Mouse (Mus musculus) forebrain, embryonic 16.5 days (tissue): ENCODE results near the gene Gas2l1. TPM values are rescaled to one million over a fixed set of nuclear protein-coding genes. Genes with fewer than 3 reads are reported as not detected.
A peak's percentile ranks its signal among the peaks of the same experiment; 100 is the strongest.

Experiments
- ATAC-seq: fragments of 200-750 bp; cut with Nextera tagmentation; 2 replicates; pipeline ENCODE4 v1.8.0; 2017; ENCODE audit warnings: mild to moderate bottlenecking, moderate library complexity
- H3K27ac ChIP-seq: fragments of 300-500 bp; sonication (generic); 2 replicates; pipeline ENCODE4 v1.5.1; 2014; ENCODE audit warnings: low read length, control low read depth
- H3K27me3 ChIP-seq: fragments of 300-500 bp; sonication (generic); replicated peaks from 2 replicates; pipeline ENCODE4 v1.6.1; 2014; ENCODE audit warnings: low read length; ENCODE audit not compliant: control insufficient read depth, insufficient read depth
- H3K36me3 ChIP-seq: fragments of 300-500 bp; sonication (generic); 2 replicates; pipeline ENCODE4 v1.6.1; 2014; ENCODE audit not compliant: control insufficient read depth, insufficient read depth
- H3K4me1 ChIP-seq: fragments of 300-500 bp; sonication (generic); replicated peaks from 2 replicates; pipeline ENCODE4 v1.6.1; 2014; ENCODE audit warnings: low read length; ENCODE audit not compliant: control insufficient read depth, insufficient read depth
- H3K4me2 ChIP-seq: fragments of 300-500 bp; sonication (generic); 2 replicates; pipeline ENCODE4 v1.6.1; 2014; ENCODE audit warnings: mild to moderate bottlenecking, low read length, control low read depth
- H3K4me3 ChIP-seq: fragments of 300-500 bp; sonication (generic); replicated peaks from 2 replicates; pipeline ENCODE4 v1.5.1; 2014; ENCODE audit warnings: mild to moderate bottlenecking, low read length, control low read depth
- H3K9ac ChIP-seq: fragments of 300-500 bp; sonication (generic); replicated peaks from 2 replicates; pipeline ENCODE4 v1.6.1; 2014; ENCODE audit warnings: low read depth, low read length, control low read depth
- H3K9me3 ChIP-seq: fragments of 300-500 bp; sonication (generic); 2 replicates; pipeline ENCODE4 v1.6.1; 2016; ENCODE audit warnings: low read length; ENCODE audit not compliant: control insufficient read depth
- WGBS: fragments of 180-500 bp; shearing (Covaris S2); extraction: QIAGEN DNeasy Blood & Tissue Kit; methylation state at CpG from one replicate; pipeline ENCODE4 v1.1.7; 2014; 5-methylcytosine and 5-hydroxymethylcytosine counted together
- polyA plus RNA-seq: library from polyadenylated mRNA; unstranded; fragments of >200 nt; fragmentation: Nextera tagmentation; extraction: Ambion mirVana; gene quantifications from 2 replicates; pipeline ENCODE4 v1.2.1, GENCODE M21; 2015

The Gas2l1 gene
- polyA plus RNA-seq, 1 experiment from 2014 or later = 18.4 TPM

- Histone ChIP-seq H3K27ac (no peak overlapping the region), H3K4me3 (no peak overlapping the region)
- 83% methylated on average over 9 of the region's 9 CpGs for WGBS
Observed at GRCm38 (mm10) chr11:5068126-5068971, 3.2 kb upstream of the Gas2l1 start.

DNA sequence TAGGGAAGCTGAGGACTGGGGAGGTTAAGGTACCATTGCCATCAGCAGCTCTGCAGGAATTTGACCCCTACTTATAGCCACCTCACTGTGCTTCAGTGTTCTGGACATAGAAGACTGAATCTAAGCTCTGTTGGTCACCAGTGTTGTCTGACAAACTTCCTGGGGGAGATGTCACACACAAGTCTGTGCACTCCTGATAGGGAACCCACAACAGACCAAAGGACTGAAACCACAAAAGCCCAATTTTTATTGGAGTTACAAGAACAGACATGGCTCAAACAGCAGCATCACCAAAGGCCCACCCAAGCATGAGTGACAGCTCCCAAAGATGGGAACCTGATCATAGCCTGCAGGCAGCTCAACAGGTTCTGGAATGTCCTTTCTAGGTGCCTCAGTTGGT is 1.9 kb upstream of the Gas2l1 start:
- Histone ChIP-seq H3K9ac (no peak overlapping the region), H3K27me3 (peaks cover 18% of the 10 kb centered on the region)

More at GRCm38 (mm10) chr11:5068126-5068971, 3.2 kb upstream of the Gas2l1 start:
- Histone ChIP-seq H3K36me3 (peaks cover 39% of the 10 kb centered on the region), H3K4me1 (peaks cover 19% of the 10 kb centered on the region), H3K27me3 (peaks cover 6% of the 10 kb centered on the region; the same call in 1 of the 2 replicates), H3K9ac (no peak overlapping the region), H3K9me3 (no peaks in the 10 kb centered on the region), H3K4me2 (no peak overlapping the region)
- ATAC-seq = no peak

DNA sequence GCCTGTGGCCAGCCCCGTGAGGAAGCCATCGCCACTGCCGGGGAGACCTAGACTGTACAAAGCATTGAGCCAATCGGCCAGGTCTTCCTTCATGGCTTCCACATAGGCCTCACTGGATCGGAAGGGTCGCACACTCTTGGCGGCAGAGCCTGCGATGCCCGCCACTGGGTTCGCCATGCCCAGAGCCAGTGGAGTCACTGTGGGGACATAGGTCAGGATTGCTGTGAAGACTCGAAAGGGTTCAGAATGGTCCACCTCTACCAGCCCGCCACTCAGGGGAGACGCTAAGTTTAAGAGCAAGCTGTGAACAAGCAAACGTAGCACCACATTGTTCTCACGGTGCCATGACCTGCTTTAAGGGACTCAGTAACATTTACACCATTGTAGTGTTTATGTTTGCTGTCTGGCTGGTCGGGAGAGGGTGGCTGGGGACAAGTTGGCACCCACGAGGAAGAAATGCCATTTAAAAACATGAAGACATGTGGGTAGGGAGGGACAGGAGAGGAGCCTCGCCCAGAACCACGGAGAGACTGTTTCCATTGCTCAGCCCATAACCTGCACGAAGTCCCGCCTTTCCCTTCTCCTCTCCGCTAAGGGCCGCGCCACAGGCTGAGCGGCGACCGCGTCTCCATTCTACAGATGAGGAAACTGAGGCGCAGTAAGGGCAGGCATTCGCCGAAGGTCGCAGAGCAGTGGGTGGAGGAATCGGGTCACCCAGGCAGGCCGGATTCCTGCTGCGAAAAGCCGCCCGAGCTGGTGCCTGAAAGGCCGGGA is 658 bp downstream of the Gas2l1 start:
- Histone ChIP-seq H3K27ac (no peak overlapping the region), H3K9ac (peak overlapping the region; percentile 85), H3K4me3 (peak overlapping the region; percentile 72), H3K36me3 (peaks cover 17% of the 10 kb centered on the region), H3K4me1 (peaks cover 44% of the 10 kb centered on the region), H3K27me3 (peaks cover 38% of the 10 kb centered on the region), H3K9me3 (no peaks in the 10 kb centered on the region), H3K4me2 (peak overlapping the region; percentile 96)
- 16% methylated on average over 37 of the region's 38 CpGs for WGBS
- ATAC-seq = 0 out of 2 replicates have a peak, but pooled peaks have one; percentile 16

More for the DNA sequence above, 1.9 kb upstream of the Gas2l1 start:
- H3K36me3 ChIP-seq = peaks cover 29% of the 10 kb centered on the region
- no peak for ATAC-seq
- no peaks in the 10 kb centered on the region for H3K9me3 ChIP-seq
- H3K4me3 ChIP-seq = no peak overlapping the region
- H3K4me1 ChIP-seq = peaks cover 32% of the 10 kb centered on the region
- no peak overlapping the region for H3K27ac ChIP-seq
- no peak overlapping the region for H3K4me2 ChIP-seq

- Histone ChIP-seq H3K4me2 (peak overlapping the region; percentile 96), H3K36me3 (peaks cover 10% of the 10 kb centered on the region), H3K4me3 (peak overlapping the region; percentile 72), H3K4me1 (peaks cover 44% of the 10 kb centered on the region), H3K27ac (no peak overlapping the region), H3K9me3 (no peaks in the 10 kb centered on the region), H3K9ac (no peak overlapping the region; the same call in 1 of the 2 replicates), H3K27me3 (peaks cover 46% of the 10 kb centered on the region)
- 56% methylated on average over 31 of the region's 31 CpGs for WGBS
- ATAC-seq = no peak
Observed at GRCm38 (mm10) chr11:5063561-5064281, 1.4 kb downstream of the Gas2l1 start.

DNA sequence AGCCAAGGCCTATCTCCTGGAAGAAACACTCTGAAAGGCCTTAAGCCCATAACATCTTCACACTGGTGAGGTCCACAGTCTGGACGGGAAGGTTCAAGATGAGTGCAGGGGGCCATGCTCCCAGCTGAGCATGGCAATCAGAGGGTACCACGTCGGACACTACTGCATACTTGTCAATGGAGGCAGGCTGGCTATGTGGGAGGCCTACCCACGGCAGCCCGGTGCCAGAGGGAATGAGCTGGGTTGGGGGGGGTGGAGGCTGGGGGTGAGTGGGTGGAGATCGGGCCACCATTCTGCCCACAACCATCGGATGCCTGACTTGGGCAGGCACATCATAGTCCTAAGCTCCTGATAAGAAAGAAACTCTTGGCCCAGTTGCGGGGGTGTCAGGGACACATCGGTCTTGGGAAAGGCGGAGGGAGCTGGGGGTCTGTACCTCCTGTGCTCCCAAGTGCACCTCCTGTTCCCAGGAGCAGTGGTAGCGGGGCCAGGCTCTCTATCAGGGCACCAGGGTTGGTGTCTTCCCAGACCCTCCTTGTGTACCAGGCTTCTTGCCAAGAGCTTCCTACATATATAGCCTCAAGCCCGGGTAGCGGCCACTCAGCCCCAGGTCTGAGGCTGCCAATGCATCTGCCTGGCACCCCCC is 2.1 kb downstream of the Gas2l1 start:
- WGBS = 62% methylated on average over 13 of the region's 13 CpGs
- H3K36me3 ChIP-seq = peaks cover 2% of the 10 kb centered on the region; the same call in 1 of the 2 replicates
- H3K4me3 ChIP-seq = no peak overlapping the region
- H3K9me3 ChIP-seq = no peaks in the 10 kb centered on the region
- H3K27me3 ChIP-seq = peaks cover 49% of the 10 kb centered on the region
- H3K4me2 ChIP-seq = no peak overlapping the region
- H3K4me1 ChIP-seq = peaks cover 49% of the 10 kb centered on the region
- H3K27ac ChIP-seq = no peak overlapping the region
- no peak for ATAC-seq
- H3K9ac ChIP-seq = no peak overlapping the region

GRCm38 (mm10) chr11:5062326-5062725 is 2.8 kb downstream of the Gas2l1 start:
- Histone ChIP-seq H3K4me3 (peak overlapping the region; percentile 37), H3K27me3 (peaks cover 55% of the 10 kb centered on the region), H3K9me3 (no peaks in the 10 kb centered on the region)

GRCm38 (mm10) chr11:5061413-5062139 is 3.6 kb downstream of the Gas2l1 start:
- Histone ChIP-seq H3K4me3 (peak overlapping the region; percentile 37), H3K27ac (no peak overlapping the region), H3K4me1 (peaks cover 56% of the 10 kb centered on the region), H3K9ac (peak overlapping the region; percentile 35), H3K9me3 (no peaks in the 10 kb centered on the region), H3K27me3 (peaks cover 61% of the 10 kb centered on the region), H3K4me2 (peak overlapping the region; percentile 70), H3K36me3 (no peaks in the 10 kb centered on the region)
- peak; percentile 13 for ATAC-seq
- WGBS = 2% methylated on average over 57 of the region's 62 CpGs

More at GRCm38 (mm10) chr11:5062326-5062725, 2.8 kb downstream of the Gas2l1 start:
- no peak for ATAC-seq
- H3K27ac ChIP-seq = no peak overlapping the region
- no peaks in the 10 kb centered on the region for H3K36me3 ChIP-seq
- WGBS = 20% methylated on average over 13 of the region's 13 CpGs
- H3K4me1 ChIP-seq = peaks cover 53% of the 10 kb centered on the region
- H3K9ac ChIP-seq = no peak overlapping the region
- peak overlapping the region; percentile 70 for H3K4me2 ChIP-seq

- peaks cover 62% of the 10 kb centered on the region for H3K4me1 ChIP-seq
- H3K9ac ChIP-seq = 0 out of 2 replicates have a peak overlapping the region, but pooled peaks have one; percentile 35
- WGBS = 57% methylated on average over 28 of the region's 28 CpGs
- no peaks in the 10 kb centered on the region for H3K36me3 ChIP-seq
- no peak overlapping the region; the same call in 1 of the 2 replicates for H3K4me3 ChIP-seq
- H3K4me2 ChIP-seq = peak overlapping the region; percentile 70
- no peak overlapping the region for H3K27ac ChIP-seq
- H3K9me3 ChIP-seq = no peaks in the 10 kb centered on the region
- H3K27me3 ChIP-seq = peaks cover 64% of the 10 kb centered on the region
- no peak for ATAC-seq
Observed at GRCm38 (mm10) chr11:5060756-5061412, 4.2 kb downstream of the Gas2l1 start.
